Mouse (Mus musculus): ENCODE data around the gene Kif26b. TPM values are rescaled to one million over a fixed set of nuclear protein-coding genes. Genes with fewer than 3 reads are reported as not detected.

Kif26b gene
- polyA plus RNA-seq, 1 experiment from 2014 or later: 5.1 TPM

DNA sequence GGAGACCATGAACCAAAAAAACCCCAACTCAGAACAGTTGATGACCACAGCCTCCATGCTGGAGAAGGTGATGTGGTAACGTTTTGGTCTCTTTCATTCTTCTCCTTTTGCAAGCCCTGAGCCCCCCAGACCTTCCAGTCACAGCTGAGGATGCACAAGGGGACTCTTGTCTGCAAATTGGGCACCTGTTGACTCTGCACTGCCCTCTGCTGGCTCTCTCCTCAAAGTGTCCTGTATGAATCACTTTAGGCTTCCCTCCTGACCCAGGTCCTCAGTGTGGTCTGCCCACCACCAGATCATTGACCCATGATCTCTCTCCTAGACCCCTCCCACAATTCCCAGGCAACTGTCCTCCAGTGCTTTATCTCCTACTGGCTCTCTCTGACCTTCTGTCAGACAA lies 32.1 kb upstream of the Kif26b start:
- 46% methylated on average over 1 of the region's 1 CpGs for WGBS
- peaks cover 5% of the 10 kb centered on the region; the same call in 1 of the 2 replicates for H3K4me1 ChIP-seq (ENCODE audit: control insufficient read depth, insufficient read depth, low read length)
- no peak for ATAC-seq (replicated peaks; ENCODE audit: extremely low read depth, insufficient read depth, low FRiP score)
- no peak overlapping the region for H3K27ac ChIP-seq (ENCODE audit: low read length)
- no peak overlapping the region for H3K4me2 ChIP-seq (ENCODE audit: low read depth, low read length)
- no peaks in the 10 kb centered on the region for H3K27me3 ChIP-seq (ENCODE audit: control insufficient read depth, insufficient read depth, low read length)
- H3K9me3 ChIP-seq (replicated peaks; ENCODE audit: control insufficient read depth, low read length): no peaks in the 10 kb centered on the region
- H3K36me3 ChIP-seq (ENCODE audit: control insufficient read depth, insufficient read depth): no peaks in the 10 kb centered on the region
- H3K4me3 ChIP-seq (ENCODE audit: low read length): no peak overlapping the region
- no peak overlapping the region for H3K9ac ChIP-seq (ENCODE audit: low read length)

- no peak overlapping the region for H3K27ac ChIP-seq (ENCODE audit: low read length)
- no peak overlapping the region for H3K9ac ChIP-seq (ENCODE audit: low read length)
- no peak for ATAC-seq (replicated peaks; ENCODE audit: extremely low read depth, insufficient read depth, low FRiP score)
- H3K4me1 ChIP-seq (ENCODE audit: control insufficient read depth, insufficient read depth, low read length): no peaks in the 10 kb centered on the region
- no peak overlapping the region for H3K4me3 ChIP-seq (ENCODE audit: low read length)
- 85% methylated on average over 8 of the region's 8 CpGs for WGBS
- H3K27me3 ChIP-seq (ENCODE audit: control insufficient read depth, insufficient read depth, low read length): no peaks in the 10 kb centered on the region
- H3K4me2 ChIP-seq (ENCODE audit: low read depth, low read length): no peak overlapping the region
- H3K9me3 ChIP-seq (replicated peaks; ENCODE audit: control insufficient read depth, low read length): no peaks in the 10 kb centered on the region
- H3K36me3 ChIP-seq (ENCODE audit: control insufficient read depth, insufficient read depth): no peaks in the 10 kb centered on the region
Measured at GRCm38 (mm10) chr1:178506938-178507337, 22.0 kb upstream of the Kif26b start.

DNA sequence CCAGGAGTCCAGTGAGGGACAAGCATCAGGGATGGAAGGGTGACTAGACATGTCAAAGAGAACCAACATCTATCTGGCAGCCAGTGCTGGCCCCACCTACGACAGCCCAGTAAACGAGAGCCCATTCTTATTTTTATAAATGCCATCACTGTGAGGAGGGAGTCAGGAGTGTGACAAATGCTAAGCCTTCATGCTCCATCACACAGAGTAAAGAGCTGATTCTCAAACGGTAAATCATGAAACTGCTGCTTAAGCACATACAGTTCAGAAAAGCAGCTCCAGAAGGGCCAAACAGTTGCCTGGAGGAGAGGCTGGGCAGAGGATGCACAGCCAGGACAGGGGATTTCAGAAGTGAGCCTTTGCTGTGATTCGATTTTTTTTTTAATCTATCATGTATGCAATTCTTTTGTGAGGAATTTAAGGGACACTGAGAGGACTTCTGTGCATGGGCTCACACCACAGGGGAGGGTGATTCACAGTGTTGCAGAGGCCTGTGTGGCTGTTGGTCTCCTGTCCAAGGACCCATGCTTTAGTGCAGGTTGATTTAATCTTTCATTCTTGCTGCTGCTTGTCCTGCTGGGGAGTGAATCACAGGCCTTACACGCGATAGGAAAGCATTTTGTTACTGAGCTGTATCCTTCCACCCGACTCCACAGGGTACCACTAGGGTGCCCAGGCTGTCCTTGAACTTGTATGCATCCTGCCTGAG lies 16.4 kb upstream of the Kif26b start:
- no peaks in the 10 kb centered on the region for H3K36me3 ChIP-seq (ENCODE audit: control insufficient read depth, insufficient read depth)
- peaks cover 6% of the 10 kb centered on the region for H3K4me1 ChIP-seq (ENCODE audit: control insufficient read depth, insufficient read depth, low read length)
- ATAC-seq (replicated peaks; ENCODE audit: extremely low read depth, insufficient read depth, low FRiP score): no peak
- no peak overlapping the region for H3K27ac ChIP-seq (ENCODE audit: low read length)
- no peak overlapping the region for H3K4me2 ChIP-seq (ENCODE audit: low read depth, low read length)
- no peaks in the 10 kb centered on the region for H3K27me3 ChIP-seq (ENCODE audit: control insufficient read depth, insufficient read depth, low read length)
- H3K9ac ChIP-seq (ENCODE audit: low read length): no peak overlapping the region
- no peaks in the 10 kb centered on the region for H3K9me3 ChIP-seq (replicated peaks; ENCODE audit: control insufficient read depth, low read length)
- H3K4me3 ChIP-seq (ENCODE audit: low read length): no peak overlapping the region
- WGBS: 53% methylated on average over 7 of the region's 7 CpGs

DNA sequence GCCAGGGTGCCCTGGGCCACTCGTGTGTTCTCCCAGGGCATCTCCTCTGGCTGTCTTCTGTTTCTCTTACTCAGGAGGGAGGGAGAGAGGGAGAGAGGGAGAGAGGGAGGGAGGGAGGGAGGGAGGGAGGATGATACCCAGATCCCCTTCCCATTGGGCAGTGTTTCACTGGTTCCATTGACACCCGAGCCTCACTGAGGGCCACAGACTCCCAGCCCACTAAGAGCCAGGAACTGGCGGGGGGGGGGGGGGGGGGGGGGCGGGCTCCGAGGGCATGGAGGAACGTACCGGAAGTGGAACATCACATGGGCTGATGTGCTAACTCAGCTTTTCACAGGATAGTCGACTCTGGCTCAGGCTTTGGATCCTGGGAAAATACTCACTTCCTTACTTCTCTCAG lies 15.0 kb upstream of the Kif26b start:
- H3K36me3 ChIP-seq (ENCODE audit: control insufficient read depth, insufficient read depth): no peaks in the 10 kb centered on the region
- no peak overlapping the region for H3K4me2 ChIP-seq (ENCODE audit: low read depth, low read length)
- no peak overlapping the region for H3K9ac ChIP-seq (ENCODE audit: low read length)
- no peaks in the 10 kb centered on the region for H3K9me3 ChIP-seq (replicated peaks; ENCODE audit: control insufficient read depth, low read length)
- H3K27me3 ChIP-seq (ENCODE audit: control insufficient read depth, insufficient read depth, low read length): no peaks in the 10 kb centered on the region
- no peak overlapping the region for H3K4me3 ChIP-seq (ENCODE audit: low read length)
- peaks cover 6% of the 10 kb centered on the region for H3K4me1 ChIP-seq (ENCODE audit: control insufficient read depth, insufficient read depth, low read length)
- H3K27ac ChIP-seq (ENCODE audit: low read length): no peak overlapping the region
- no peak for ATAC-seq (replicated peaks; ENCODE audit: extremely low read depth, insufficient read depth, low FRiP score)
- 19% methylated on average over 6 of the region's 8 CpGs for whole genome bisulfite sequencing

DNA sequence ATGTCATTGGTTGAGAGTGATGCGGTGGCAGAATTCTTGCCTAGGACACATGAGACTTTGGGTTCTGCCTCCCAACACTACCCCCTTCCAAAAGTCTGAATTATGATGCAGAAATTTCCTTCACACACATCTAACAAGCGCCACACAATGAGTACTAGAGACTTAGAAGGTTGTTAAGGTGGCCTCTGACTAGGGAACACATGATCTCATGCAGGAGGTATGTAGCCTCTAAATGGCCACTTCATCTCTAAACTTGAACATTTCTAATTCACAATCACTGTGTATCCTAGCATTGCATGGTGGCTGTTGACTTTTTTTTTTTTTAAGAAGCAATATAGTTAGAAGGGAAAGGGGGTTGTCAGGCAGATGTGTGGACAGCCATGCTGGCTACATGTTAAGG lies 13.1 kb upstream of the Kif26b start:
- no peak for ATAC-seq (replicated peaks; ENCODE audit: extremely low read depth, insufficient read depth, low FRiP score)
- no peak overlapping the region for H3K4me2 ChIP-seq (ENCODE audit: low read depth, low read length)
- H3K36me3 ChIP-seq (ENCODE audit: control insufficient read depth, insufficient read depth): no peaks in the 10 kb centered on the region
- H3K4me3 ChIP-seq (ENCODE audit: low read length): no peak overlapping the region
- no peaks in the 10 kb centered on the region for H3K9me3 ChIP-seq (replicated peaks; ENCODE audit: control insufficient read depth, low read length)
- no peak overlapping the region for H3K27ac ChIP-seq (ENCODE audit: low read length)
- no peak overlapping the region for H3K9ac ChIP-seq (ENCODE audit: low read length)
- no peaks in the 10 kb centered on the region for H3K27me3 ChIP-seq (ENCODE audit: control insufficient read depth, insufficient read depth, low read length)
- H3K4me1 ChIP-seq (ENCODE audit: control insufficient read depth, insufficient read depth, low read length): peaks cover 6% of the 10 kb centered on the region
- 58% methylated on average over 2 of the region's 2 CpGs for WGBS

GRCm38 (mm10) chr1:178522389-178522788 lies 6.5 kb upstream of the Kif26b start:
- no peaks in the 10 kb centered on the region for H3K9me3 ChIP-seq (replicated peaks; ENCODE audit: control insufficient read depth, low read length)
- 69% methylated on average over 5 of the region's 5 CpGs for WGBS
- no peaks in the 10 kb centered on the region for H3K36me3 ChIP-seq (ENCODE audit: control insufficient read depth, insufficient read depth)
- no peak overlapping the region for H3K4me2 ChIP-seq (ENCODE audit: low read depth, low read length)
- H3K27me3 ChIP-seq (ENCODE audit: control insufficient read depth, insufficient read depth, low read length): no peaks in the 10 kb centered on the region
- H3K4me3 ChIP-seq (ENCODE audit: low read length): no peak overlapping the region
- H3K4me1 ChIP-seq (ENCODE audit: control insufficient read depth, insufficient read depth, low read length): no peaks in the 10 kb centered on the region
- ATAC-seq (replicated peaks; ENCODE audit: extremely low read depth, insufficient read depth, low FRiP score): no peak
- H3K27ac ChIP-seq (ENCODE audit: low read length): no peak overlapping the region
- no peak overlapping the region for H3K9ac ChIP-seq (ENCODE audit: low read length)

GRCm38 (mm10) chr1:178523152-178523551 lies 5.8 kb upstream of the Kif26b start:
- 45% methylated on average over 5 of the region's 5 CpGs for WGBS
- Histone ChIP-seq H3K36me3 (ENCODE audit: control insufficient read depth, insufficient read depth) (no peaks in the 10 kb centered on the region), H3K27ac (ENCODE audit: low read length) (no peak overlapping the region), H3K9ac (ENCODE audit: low read length) (no peak overlapping the region), H3K4me3 (ENCODE audit: low read length) (no peak overlapping the region), H3K9me3 (replicated peaks; ENCODE audit: control insufficient read depth, low read length) (no peaks in the 10 kb centered on the region), H3K4me2 (ENCODE audit: low read depth, low read length) (no peak overlapping the region), H3K4me1 (ENCODE audit: control insufficient read depth, insufficient read depth, low read length) (no peaks in the 10 kb centered on the region), H3K27me3 (ENCODE audit: control insufficient read depth, insufficient read depth, low read length) (no peaks in the 10 kb centered on the region)
- ATAC-seq (replicated peaks; ENCODE audit: extremely low read depth, insufficient read depth, low FRiP score): no peak

GRCm38 (mm10) chr1:178527185-178527546 lies 1.8 kb upstream of the Kif26b start:
- Histone ChIP-seq H3K36me3 (ENCODE audit: control insufficient read depth, insufficient read depth) (no peaks in the 10 kb centered on the region), H3K27me3 (ENCODE audit: control insufficient read depth, insufficient read depth, low read length) (no peaks in the 10 kb centered on the region), H3K27ac (ENCODE audit: low read length) (peak overlapping the region; percentile 47), H3K9ac (ENCODE audit: low read length) (peak overlapping the region; percentile 78; the same call in 1 of the 2 replicates), H3K4me2 (ENCODE audit: low read depth, low read length) (peak overlapping the region; percentile 96), H3K4me3 (ENCODE audit: low read length) (peak overlapping the region; percentile 66), H3K9me3 (replicated peaks; ENCODE audit: control insufficient read depth, low read length) (no peaks in the 10 kb centered on the region), H3K4me1 (ENCODE audit: control insufficient read depth, insufficient read depth, low read length) (peaks cover 6% of the 10 kb centered on the region; the same call in 1 of the 2 replicates)
- under 1% methylated on average over 21 of the region's 21 CpGs for WGBS
- ATAC-seq (replicated peaks; ENCODE audit: extremely low read depth, insufficient read depth, low FRiP score): no peak

- 0% methylated on average over 58 of the region's 59 CpGs for WGBS
Measured at GRCm38 (mm10) chr1:178527547-178528361, 1.2 kb upstream of the Kif26b start.

More at GRCm38 (mm10) chr1:178527547-178528361, 1.2 kb upstream of the Kif26b start:
- peaks cover 11% of the 10 kb centered on the region for H3K4me1 ChIP-seq (ENCODE audit: control insufficient read depth, insufficient read depth, low read length)
- no peaks in the 10 kb centered on the region for H3K36me3 ChIP-seq (ENCODE audit: control insufficient read depth, insufficient read depth)
- peak overlapping the region; percentile 66 for H3K4me3 ChIP-seq (ENCODE audit: low read length)
- ATAC-seq (replicated peaks; ENCODE audit: extremely low read depth, insufficient read depth, low FRiP score): peak; percentile 12
- peak overlapping the region; percentile 78 for H3K9ac ChIP-seq (ENCODE audit: low read length)
- no peaks in the 10 kb centered on the region for H3K27me3 ChIP-seq (ENCODE audit: control insufficient read depth, insufficient read depth, low read length)
- peak overlapping the region; percentile 96 for H3K4me2 ChIP-seq (ENCODE audit: low read depth, low read length)
- no peaks in the 10 kb centered on the region for H3K9me3 ChIP-seq (replicated peaks; ENCODE audit: control insufficient read depth, low read length)
- H3K27ac ChIP-seq (ENCODE audit: low read length): peak overlapping the region; percentile 88

All from heart, embryonic 16.5 days (tissue).